Mouse (Mus musculus): ENCODE measurements around the gene Atf6.

Gene Atf6

DNA sequence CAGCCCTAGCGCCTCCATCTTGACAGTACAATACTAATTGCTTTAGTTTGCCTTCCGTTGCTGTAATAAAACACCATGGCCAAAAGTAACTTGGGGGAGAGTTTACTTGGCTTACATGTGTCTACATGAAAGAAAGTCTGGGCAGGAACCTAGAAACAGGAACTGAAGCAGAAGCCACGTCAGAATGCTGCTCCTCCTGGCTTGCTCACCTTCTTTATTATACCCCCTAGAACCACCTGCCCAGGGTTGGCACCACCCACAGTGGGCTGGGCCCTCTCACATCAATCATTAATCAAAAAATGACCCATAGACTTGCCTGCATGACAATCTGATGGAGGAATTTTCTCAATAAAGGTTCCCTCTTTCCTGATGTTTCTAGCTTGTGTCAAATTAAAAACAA is 2.8 kb downstream of the Atf6 start:
- ChIA-PET POLR2A (interaction anchor here in 1 of 4 experiments (1.1 to 17.0 kb wide), 3 partner anchors 10 to 164 kb away, joined by 4 to 329 read pairs (median 5); partner anchors contain the start of genes Dusp12 and Gm26620), CTCF (interaction anchor here in 2 of 4 experiments (0.6 to 0.9 kb wide), 2 partner anchors 100 to 268 kb away, joined by 3 to 4 read pairs; no protein-coding TSS in a partner anchor)

DNA sequence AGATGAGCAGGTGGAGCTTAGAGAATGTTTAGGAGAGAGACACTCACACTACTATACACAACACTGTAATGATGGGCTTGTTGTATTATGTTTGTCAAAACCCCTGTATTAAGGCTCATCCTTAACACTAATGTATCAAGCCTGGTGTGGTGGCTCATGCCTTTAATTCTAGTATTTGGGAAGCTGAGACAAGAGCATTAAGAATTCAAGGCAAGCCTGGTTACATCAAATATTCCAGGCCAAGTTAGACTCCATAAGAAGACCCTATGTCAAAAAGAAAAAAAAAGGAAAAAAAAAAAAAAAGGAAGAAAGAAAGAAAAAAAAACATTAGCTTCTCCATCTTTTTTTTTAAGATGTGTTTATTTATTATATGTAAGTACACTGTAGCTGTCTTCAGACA is 3.3 kb downstream of the Atf6 start:
- ChIA-PET POLR2A (interaction anchor here in 1 of 4 experiments (0.7 to 1.9 kb wide), 3 partner anchors 10 to 164 kb away, joined by 3 to 5 read pairs (median 4); no protein-coding TSS in a partner anchor), CTCF (interaction anchor here in 1 of 4 experiments (0.9 kb wide), 1 partner anchor 100 kb away, joined by 3 read pairs; no protein-coding TSS in a partner anchor)

DNA sequence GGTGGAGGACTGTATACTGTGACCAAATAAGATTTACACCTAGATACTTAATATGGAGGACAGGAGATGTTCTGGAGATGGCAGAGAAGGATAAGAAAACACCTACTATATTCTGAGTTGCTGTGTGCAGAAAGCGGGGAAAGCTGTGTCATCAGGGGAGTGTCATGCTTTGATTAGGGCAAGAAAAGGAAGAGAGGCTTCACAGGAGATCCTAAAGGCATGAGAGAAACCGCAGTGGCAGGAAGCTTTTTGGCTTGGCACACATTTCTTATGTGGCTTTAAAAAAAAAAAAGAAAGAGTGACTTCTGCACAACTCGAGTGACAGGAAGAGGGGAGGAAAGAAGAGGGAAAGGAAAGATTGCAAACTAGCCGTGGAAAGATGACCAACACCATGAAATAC is 4.5 kb downstream of the Atf6 start:
- ChIA-PET POLR2A (interaction anchor here in 1 of 4 experiments (0.6 to 1.9 kb wide), 3 partner anchors 12 to 74 kb away, joined by 3 to 5 read pairs (median 3); partner anchors contain the start of gene Dusp12), CTCF (no interaction called here)

DNA sequence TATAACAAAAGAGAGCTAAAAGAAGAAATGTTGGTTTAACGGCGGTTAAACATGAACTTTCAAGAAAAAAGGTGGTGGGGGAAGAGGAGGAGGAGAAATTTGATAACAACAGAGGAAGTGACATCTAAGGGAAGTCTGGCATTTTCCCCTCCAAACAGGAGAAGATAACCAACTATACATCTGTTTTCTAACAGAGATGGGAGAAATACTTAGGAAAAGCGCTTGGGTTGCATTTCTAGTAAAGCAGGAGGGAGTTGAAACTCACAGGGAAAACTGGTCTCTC is 5.2 kb downstream of the Atf6 start:
- ChIA-PET CTCF (no interaction called here), POLR2A (interaction anchor here in 1 of 4 experiments (0.7 to 2.4 kb wide), 4 partner anchors 9 to 528 kb away, joined by 3 to 8 read pairs (median 4); partner anchors contain the start of gene Dusp12)

DNA sequence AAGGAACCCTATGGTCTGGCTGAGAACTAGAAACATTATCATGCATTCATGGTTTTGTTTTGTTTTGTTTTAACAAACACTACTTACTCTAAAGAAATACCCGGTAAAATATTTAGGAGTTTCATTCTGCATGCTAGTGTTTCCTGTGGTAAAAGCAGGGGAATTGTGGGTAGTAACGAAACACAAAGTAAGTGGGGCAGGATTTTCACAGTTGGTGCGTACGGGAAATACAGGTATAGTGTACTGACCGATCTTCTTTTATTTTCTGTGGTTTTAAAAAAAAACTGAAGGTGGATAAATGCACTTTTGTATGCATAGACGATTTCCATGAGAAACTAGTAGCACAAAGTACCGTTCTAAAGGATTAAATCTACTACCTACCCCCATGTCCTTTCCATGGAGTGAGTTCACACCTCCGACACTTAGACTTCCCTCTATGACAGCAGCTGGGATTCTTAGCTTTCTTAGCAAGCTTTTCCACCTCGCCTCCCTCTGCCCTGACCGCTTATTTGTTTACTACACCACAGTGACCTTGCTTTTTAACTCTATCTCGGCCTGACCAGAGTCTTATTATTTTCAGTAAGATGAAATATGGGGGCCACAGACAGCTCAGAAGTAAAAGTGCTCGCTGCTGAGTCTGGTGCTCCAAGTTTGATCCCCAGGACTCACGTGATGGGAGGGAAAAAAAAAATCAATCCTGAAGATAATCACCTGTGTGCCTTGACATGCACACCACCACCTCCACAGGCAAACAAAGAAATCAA is 5.7 kb downstream of the Atf6 start:
- ChIA-PET POLR2A (interaction anchor here in 1 of 4 experiments (0.7 to 2.4 kb wide), 3 partner anchors 10 to 527 kb away, joined by 3 to 8 read pairs (median 5); no protein-coding TSS in a partner anchor), CTCF (no interaction called here)

DNA sequence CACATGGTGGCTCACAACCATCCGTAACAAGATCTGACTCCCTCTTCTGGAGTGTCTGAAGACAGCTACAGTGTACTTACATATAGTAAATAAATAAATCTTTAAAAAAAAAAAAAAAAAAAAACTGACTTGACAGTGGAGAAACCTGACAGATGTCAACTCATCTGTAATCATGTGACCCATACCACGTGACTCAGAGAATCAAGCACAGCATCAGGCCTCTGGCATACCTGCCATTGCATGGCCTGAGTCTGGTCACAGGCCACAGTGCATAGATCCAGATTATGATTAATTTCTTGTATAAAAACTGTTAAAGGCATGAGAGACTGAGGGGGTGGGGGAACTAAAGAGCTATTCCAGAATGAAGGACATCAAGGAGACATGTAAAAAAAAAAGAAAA is 8.7 kb downstream of the Atf6 start:
- CTCF ChIA-PET = interaction anchor here in 2 of 4 experiments (0.5 to 0.8 kb wide), 2 partner anchors 36 to 48 kb away, joined by 3 to 6 read pairs; no protein-coding TSS in a partner anchor
- POLR2A ChIA-PET = interaction anchor here in 3 of 4 experiments (0.8 to 1.8 kb wide), 4 partner anchors 9 to 13 kb away, joined by 4 to 7 read pairs (median 4); partner anchors contain the start of gene Atf6 (in 1 of the 3)

DNA sequence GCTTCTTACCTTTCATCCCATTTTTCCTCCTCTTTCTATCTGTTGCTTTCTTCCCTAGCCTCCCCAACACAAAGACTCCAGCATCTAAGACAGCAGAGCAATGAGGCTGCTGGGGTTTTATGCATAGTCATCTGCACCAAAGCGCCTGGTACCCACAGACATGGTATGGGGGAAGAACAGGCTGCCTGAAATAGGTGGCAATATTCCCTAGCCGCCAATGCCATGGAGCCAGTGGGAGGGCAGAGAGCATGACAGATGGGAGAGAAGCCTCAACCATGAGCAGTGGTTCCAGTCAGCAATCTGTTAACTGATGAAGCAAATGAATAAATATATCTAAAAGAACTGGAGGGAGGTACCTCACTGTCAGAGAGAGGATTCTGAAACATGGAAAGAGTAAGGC is 10.2 kb downstream of the Atf6 start:
- ChIA-PET CTCF (no interaction called here), POLR2A (interaction anchor here in 2 of 4 experiments (1.0 to 3.3 kb wide), 2 partner anchors 10 kb away, joined by 4 to 24 read pairs; partner anchors contain the start of gene Atf6 (in 2 of the 2))

DNA sequence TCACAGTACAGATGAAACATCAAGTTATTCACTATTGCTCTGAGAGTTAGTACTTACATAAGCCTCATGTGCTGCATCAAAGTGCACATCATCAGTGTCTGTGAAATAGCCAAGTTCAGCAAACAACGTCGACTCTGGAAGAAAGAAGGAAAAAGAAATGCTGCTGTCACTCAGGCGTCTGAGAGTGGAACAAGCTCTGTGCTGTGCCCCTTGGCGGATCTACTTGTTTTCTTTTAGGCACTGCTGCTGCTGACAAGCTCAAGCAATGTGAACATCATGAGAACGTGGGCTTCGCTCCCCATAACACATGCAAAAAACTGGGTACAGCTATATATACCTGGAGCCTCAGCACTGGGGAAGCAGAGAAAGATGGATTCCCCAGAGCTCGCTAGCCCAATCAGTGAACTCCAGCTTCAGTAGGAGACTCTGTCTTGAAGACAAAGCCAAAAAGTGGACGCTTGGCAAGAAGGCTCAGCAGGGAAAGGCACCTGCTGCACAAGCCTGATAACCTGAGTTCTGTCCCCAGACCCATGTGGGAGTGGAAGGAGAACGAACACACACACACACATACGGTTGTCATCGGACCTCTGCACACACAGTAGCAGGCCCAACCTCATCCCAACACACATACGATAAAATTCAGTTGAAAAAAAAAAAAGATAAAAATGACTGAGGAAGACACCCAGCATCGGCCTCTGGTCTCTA is 12.4 kb downstream of the Atf6 start:
- POLR2A ChIA-PET = interaction anchor here in 3 of 4 experiments (0.7 to 3.3 kb wide), 8 partner anchors 9 to 16 kb away, joined by 3 to 24 read pairs (median 4); partner anchors contain the start of gene Atf6 (in 3 of the 3)
- CTCF ChIA-PET = interaction anchor here in 1 of 4 experiments (1.4 kb wide), 1 partner anchor 30 kb away, joined by 3 read pairs; the partner anchor contains the start of genes Dusp12 and Gm26620

DNA sequence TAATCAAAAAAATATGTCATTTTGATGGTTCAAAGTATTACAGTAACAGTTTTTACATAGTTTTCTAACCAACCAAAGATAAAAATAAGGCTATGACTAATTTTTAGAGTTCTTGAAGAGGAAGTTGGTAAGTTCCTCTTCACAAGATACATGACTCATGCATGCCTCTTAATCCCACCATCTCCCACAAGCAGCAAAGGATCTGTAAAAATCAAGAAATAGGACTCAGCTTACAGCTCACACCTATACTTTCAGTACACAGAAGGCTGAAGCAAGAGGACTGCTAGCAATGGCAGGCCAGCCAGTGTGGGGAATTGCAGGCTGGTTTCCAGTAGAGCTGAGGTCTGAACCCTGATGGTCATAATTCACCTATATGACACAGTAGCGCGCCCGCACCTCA is 14.0 kb downstream of the Atf6 start:
- CTCF ChIA-PET = no interaction called here
- POLR2A ChIA-PET = interaction anchor here in 3 of 4 experiments (0.6 to 2.2 kb wide), 8 partner anchors 8 to 356 kb away, joined by 3 to 10 read pairs (median 4); no protein-coding TSS in a partner anchor

DNA sequence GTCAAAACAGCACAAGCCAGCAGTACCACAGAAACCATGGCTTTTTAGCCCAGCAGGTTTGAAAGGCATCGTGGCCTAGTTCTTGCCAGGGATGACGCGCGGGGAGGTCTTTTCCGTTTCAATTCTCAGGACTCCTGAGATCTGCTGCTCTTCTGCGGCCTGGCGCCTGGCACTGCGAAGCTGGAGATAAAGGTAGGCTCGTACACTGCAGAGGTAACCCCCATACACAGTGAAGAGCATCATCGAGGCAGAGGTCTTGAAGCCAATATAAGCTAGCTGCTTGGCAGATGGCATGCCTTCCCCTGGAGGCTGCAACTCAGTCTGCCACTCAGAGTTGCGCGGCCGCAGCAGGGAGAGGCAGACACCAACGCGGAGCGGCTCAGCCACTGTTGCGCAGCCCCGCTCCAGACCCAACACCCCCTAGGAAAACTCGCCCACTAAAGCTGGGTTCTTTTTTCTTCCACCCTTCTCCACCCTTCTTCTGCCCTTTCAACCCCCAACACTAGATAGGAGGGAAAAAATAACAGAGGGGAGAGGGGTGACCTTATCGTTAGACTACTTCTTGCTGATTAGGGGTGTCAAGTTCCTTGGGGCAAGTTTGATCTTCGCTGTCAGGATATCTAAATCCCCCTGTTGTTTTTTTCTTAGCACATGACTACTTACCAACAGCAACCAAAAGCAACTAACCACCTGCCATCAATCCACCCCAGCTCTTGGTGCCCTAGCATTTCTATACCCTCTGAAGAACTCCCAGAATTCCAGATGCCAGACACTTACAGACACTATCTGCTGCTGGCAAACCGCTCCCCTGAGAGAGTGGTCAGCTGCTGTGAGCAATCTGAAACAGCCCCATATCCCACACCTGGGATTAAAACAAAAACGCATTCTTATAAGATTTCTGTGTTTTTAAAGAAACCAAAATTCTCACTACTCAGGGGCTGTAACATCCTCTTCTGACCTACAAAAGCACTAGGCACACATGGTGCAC is 16.6 kb downstream of the Atf6 start:
- CTCF ChIA-PET = interaction anchor here in 1 of 4 experiments (0.9 kb wide), 1 partner anchor 51 kb away, joined by 3 read pairs; no protein-coding TSS in a partner anchor
- POLR2A ChIA-PET = interaction anchor here in 2 of 4 experiments (0.6 to 2.3 kb wide), 5 partner anchors 16 to 466 kb away, joined by 3 to 7 read pairs (median 4); partner anchors contain the start of gene Atf6 (in 1 of the 2)

DNA sequence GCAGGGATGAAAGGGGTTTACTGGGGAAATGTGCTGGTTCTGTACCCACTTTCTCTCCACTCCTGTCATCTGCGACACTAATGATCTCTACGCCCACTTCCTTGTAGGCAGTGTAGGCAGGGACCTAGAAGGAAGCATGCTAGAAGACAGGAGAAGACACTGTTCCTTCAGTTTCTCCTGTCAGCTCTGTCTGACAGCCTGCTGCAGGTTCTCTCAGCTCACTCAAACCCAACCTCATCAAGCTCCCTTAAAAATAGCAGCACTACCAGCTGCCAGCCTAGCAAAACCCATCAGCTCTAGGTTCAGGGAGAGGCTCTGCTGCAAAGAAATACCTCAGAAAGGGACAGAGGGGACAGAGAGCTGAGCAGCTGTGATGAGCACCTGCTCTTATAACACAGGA is 17.6 kb downstream of the Atf6 start:
- ChIA-PET CTCF (no interaction called here), POLR2A (interaction anchor here in 2 of 4 experiments (0.6 to 2.3 kb wide), 4 partner anchors 16 to 102 kb away, joined by 3 to 7 read pairs (median 4); partner anchors contain the start of gene Atf6 (in 1 of the 2))

DNA sequence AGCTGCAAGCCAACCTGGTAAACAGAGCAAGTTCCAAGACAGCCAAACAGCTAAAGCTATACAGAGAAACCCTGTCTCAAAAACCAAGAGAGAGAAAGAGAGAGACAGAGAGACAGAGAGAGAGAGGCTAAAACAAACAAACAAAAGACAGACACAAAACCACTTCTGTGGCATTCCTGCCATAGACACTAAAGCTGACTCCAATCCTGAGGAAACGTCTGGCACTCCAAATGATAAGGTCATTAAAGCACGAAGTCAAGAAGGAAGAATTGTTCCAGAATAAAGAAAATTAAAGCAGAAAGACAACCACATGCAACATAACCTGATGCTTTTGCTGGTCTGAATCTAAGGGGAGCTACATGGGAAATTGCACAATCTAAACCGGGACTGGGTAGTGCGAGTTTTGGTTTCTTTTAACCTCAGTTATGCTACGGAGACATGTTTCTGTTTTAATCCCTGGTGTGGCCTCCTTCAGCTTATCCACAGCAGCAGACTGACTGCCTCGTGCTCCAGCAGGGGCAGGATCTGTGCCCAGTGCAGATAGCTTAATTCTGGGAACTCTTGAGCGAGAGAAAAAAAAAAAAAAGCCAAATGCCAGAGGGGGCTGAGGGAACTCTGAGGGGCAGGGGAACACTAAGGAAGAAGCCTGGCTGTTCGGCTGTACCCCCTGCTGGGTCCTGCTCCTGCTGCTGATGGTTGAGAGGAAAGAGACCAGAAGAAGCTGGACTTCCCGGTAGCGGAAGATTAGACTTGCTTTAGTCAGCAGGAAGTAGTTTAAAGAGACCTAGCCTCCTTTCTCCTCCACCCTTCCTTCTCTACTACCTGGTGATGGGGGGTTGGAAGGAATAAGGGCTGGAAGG is 21.9 kb downstream of the Atf6 start:
- ChIA-PET CTCF (no interaction called here), POLR2A (interaction anchor here in 3 of 4 experiments (0.6 to 3.2 kb wide), 10 partner anchors 9 to 989 kb away, joined by 3 to 17 read pairs (median 6); partner anchors contain the start of gene Atf6 (in 3 of the 3))

DNA sequence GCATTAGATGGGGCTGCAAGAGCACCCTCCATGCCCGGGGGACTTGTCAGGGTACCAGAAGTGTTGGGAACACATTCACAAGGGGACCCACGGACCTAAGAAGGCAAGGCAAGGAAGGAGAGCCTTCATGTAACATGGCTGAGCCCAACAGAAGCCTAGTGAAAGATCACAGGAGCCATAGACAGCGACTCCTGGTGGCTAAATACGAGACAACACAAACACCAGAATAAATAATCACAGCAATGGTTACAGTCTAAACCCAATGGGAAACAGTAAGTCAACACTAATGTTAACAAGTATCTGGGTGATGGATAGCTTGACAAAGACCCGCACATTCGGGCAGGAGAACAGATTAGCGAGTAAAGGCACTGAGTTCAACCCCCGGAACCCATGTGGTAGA is 23.2 kb downstream of the Atf6 start:
- CTCF ChIA-PET = no interaction called here
- POLR2A ChIA-PET = interaction anchor here in 2 of 4 experiments (1.5 to 2.0 kb wide), 4 partner anchors 11 to 27 kb away, joined by 6 to 10 read pairs (median 7); partner anchors contain the start of gene Atf6 (in 1 of the 2)

DNA sequence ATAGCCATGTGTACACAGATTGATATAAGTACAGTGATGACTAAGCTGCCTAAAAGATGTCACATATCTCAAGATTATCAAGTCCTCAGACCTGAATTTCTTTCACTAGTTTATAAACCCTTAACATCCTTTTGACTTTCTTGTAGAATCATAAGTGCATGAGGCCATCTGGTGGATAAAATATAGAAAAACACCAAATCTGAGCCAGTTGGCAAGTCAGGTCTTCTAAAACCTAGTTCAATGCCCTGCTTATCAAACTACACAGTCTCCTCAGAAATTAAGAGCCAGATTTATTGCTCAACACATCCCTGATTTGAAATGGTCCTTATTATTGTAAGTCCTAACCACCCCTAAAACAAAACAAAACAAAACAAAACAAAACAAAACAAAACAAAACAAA is 27.9 kb downstream of the Atf6 start:
- CTCF ChIA-PET = no interaction called here

DNA sequence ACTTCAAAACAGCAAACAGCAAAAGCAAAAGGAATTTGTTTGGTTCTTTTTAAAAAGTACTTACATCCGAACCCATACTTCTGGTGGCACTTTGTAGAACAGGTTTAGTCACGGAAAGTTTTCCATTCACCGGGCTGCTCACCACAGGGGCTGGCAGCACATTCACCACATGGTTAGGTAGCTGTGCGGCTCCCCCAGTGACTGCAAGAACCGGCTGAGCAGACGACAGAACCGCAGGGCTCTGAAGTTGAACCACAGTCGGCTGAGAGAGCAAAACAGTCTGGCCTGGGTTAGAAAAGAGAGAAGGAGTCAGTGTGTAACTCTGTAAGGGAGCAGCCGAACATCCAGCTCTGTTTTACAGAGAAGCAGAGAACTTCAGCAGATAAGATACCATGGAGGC is 32.8 kb downstream of the Atf6 start:
- CTCF ChIA-PET = interaction anchor here in 1 of 4 experiments (1.2 kb wide), 1 partner anchor 203 kb away, joined by 4 read pairs; no protein-coding TSS in a partner anchor
- POLR2A ChIA-PET = interaction anchor here in 1 of 4 experiments (0.6 to 1.7 kb wide), 4 partner anchors 33 to 500 kb away, joined by 3 to 6 read pairs (median 3); partner anchors contain the start of gene Atf6

More for the DNA sequence above, 27.9 kb downstream of the Atf6 start:
- POLR2A ChIA-PET = interaction anchor here in 1 of 4 experiments (1.5 kb wide), 1 partner anchor 27 kb away, joined by 3 read pairs; the partner anchor contains the start of gene Atf6

DNA sequence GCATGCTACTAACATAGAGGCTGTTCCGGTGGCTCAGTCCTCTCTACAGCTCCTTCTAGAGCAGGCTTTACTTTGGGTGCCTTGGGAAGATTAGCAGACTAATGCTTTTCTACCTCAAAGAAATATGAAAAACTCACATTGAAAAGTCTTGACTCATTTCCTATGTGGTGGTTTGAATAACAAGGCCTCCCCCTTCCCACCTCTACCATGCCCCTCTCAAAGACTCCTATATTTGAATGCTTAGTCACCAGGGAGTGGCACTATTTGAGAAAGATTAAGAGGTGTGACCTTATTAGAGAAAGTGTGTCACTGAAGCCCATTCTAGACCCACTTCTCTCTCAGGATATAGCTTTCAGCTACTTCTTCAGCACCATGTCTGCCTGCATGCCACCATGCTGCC is 37.8 kb downstream of the Atf6 start:
- POLR2A ChIA-PET = interaction anchor here in 1 of 4 experiments (0.8 to 1.3 kb wide), 2 partner anchors 20 to 38 kb away, joined by 3 read pairs; partner anchors contain the start of gene Atf6
- CTCF ChIA-PET = no interaction called here
